Mouse (Mus musculus): ENCODE data around the gene Fdx1l.

Fdx1l gene

DNA sequence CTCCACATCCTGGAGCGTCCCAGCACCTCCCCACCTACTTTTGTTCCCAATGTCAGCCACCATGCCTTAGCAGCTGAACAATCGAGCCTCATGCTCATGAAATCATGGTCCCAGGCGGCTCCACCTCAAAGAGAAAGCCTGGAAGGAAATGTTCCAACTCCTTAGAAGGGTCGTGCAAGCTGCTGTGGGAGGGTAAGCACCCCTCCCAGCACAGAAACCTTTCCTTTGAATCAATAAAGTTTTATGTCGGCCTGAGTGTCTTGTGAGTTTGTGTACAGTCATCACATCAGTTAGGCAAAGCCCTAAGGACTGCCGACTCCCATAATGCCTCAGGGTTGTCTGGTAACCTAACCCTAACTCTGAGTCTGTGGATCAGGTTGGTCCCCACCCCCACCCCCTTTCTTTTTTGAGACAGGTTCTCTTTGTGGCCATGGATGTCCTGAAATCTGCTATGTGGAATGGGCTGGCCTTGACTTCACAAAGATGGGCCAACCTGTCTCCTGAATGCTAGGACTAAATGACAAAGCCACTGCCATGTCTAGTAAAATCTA lies 44.8 kb downstream of the Fdx1l start:
- ATAC-seq (ENCODE audit: low TSS enrichment) = no peak

DNA sequence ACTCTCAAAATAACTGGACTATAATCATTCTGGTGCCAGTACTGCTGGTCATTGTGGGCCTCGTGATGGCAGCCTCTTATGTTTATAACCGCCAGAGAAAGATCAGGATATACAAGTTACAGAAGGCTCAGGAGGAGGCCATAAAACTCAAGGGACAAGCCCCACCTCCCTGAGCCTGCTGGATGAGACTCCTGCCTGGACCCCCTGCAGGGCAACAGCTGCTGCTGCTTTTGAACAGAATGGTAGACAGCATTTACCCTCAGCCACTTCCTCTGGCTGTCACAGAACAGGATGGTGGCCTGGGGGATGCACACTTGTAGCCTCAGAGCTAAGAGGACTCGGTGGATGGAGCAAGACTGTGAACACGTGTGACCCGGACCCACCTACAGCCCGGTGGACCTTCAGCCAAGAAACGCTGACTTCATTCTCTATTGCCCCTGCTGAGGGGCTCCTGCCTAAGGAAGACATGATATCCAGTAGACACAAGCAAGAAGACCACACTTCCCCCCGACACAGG lies 45.6 kb downstream of the Fdx1l start:
- no peak for ATAC-seq (ENCODE audit: low TSS enrichment)

DNA sequence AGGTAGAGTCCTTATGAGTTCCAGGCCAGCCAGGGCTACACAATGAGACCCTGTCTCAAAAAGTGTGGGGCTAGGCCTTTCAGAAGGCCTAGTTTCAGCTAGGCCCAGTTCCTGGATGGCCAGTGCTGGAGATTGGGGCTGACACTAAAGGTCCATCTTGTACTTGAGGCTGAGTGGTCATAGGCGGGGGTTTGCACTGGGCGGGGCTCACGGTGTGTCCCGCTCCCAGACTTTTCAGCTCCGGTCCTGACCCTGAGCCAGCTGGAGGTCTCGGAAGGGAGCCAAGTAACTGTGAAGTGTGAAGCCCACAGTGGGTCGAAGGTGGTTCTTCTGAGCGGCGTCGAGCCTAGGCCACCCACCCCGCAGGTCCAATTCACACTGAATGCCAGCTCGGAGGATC lies 46.6 kb downstream of the Fdx1l start:
- ATAC-seq (ENCODE audit: low TSS enrichment) = no peak

DNA sequence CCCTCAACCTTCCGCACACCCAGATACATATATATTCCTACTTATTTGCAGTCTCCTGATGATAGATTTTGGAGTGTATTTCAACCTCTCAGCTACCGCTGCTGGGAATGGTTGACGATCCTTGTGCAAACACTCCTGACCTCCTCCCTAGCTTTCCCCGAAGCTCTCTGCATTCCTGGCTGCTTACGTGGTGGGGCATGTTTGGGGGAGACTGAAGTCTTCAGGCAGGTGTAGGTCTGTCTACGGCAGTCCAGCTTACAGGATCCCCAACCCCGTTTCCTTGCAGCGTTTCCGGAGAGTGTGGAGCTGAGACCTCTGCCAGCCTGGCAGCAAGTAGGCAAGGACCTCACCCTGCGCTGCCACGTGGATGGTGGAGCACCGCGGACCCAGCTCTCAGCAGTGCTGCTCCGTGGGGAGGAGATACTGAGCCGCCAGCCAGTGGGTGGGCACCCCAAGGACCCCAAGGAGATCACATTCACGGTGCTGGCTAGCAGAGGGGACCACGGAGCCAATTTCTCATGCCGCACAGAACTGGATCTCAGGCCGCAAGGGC lies 48.1 kb downstream of the Fdx1l start:
- no peak for ATAC-seq (ENCODE audit: low TSS enrichment)

DNA sequence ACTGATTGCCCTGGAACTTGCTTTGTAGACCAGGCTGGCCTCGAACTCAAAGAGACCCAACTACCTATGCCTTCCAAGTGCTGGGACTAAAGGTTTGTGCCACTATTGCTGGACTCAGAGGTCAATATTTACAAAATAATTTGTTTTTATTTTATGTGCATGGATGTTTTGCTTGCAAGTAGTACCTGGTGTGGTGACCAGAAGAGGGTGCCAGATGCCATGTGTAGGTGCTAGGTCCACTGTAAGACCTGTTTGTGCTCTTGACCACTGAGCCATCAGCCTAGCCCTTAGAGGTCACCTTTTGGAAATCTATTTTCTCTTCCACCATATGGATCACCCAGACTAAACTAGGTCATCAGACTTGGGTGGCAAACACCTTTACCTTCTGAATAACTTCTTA lies 50.7 kb downstream of the Fdx1l start:
- ATAC-seq (ENCODE audit: low TSS enrichment) = no peak

DNA sequence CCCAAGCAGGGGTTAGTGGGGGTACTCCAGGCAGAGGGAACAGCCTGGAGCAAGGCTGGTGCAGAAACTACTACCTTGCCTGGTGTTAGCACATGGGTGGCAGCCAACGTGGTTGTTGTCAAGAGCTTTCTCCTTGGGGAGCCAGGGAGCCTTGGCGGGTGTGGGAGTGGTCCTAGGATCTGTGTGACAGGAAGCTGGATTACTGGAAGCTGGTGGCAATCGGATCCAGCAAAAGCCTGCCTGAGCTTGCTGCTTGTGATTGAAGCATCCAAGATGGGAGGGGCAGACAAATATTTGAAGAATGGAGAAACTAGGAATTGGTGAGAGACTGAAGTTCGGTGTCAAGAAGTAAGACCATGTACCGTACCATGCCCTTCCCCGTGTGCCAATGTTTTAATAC lies 51.1 kb downstream of the Fdx1l start:
- ATAC-seq (ENCODE audit: low TSS enrichment) = no peak

DNA sequence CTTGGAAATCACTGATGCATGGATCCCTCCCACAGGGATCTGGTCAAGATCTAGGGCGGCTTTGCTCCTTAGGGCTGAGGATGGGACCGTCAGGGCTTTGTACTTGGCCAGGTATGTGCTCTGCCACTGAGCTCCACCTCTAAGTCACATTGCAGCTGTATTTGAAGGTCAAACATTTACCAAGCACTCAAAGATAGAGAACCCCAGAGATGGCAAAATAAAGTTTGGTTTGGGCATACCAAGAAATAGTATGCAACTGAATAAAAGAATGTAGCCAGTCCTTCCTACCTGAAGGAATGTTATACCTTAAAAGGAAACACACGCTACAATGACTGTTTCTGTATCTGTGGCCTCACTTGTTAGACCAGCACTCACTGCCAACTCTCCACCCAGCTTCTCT lies 52.1 kb downstream of the Fdx1l start:
- ATAC-seq (ENCODE audit: low TSS enrichment) = no peak

DNA sequence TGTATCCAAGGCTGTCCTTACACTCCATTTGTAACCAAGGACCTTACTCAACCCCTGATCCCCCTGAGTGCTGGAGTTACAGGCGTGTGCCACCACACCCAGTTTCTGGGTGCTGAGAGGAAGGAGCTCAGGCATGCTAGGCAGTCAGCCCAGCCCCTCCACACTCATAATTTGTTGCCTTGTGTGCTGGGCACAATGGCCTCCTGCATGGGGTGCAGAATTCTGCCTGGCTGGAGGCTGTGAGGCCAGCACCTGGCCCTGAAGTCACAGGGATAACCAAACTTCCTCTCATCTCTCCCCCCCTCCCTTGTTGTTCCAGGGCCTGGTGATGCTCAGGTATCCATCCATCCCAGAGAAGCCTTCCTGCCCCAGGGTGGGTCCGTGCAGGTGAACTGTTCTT lies 54.8 kb downstream of the Fdx1l start:
- ATAC-seq (ENCODE audit: low TSS enrichment) = no peak
